Mouse (Mus musculus) erythroblast, embryonic 14.5 days (primary cell): ENCODE data around the gene Ptprt.

ENCODE experiments used
- GATA1 ChIP-seq: IDR thresholded peaks from 2 replicates; pipeline ENCODE4 v1.6.1; 2012; ENCODE audit warnings: low read length, inconsistent platforms, mixed read lengths
- TAL1 ChIP-seq: IDR thresholded peaks from 3 replicates; pipeline ENCODE4 v1.6.1; 2012; ENCODE audit warnings: low read length, inconsistent platforms, mixed read lengths

DNA sequence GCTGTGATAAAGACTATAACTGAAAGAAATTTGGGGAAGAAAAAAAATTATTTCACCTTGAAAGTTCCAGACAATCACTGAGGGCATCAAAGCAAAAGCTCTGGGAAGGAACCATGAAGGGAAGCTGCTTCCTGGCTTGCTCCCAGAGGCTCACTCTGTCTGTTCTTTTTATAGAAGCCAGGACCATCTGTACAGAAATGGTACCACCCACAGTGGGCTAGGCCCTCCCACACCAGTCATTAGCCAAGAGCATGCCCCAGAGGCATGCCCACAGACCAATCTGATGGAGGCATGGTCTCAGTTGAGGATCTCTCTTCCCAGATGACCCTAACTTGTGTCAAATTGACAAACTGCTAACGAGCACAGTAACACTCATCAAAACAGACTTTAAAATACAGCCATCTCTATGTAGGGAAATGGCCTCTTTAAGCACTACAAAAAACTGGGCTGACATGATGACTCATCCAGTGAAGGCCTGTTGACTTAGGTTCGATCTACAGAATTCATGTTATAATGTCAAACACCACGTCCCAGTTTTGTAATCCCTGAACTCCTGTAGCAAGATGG lies 519.0 kb downstream of the Ptprt start:
- TF ChIP-seq GATA1: no peak
- TF ChIP-seq TAL1: no peak
